Mouse (Mus musculus) adrenal gland (tissue): ENCODE results near the gene Armc3.

Experiments used
- intact Hi-C: fragments of 180-260 bp; cut with DNase I; formaldehyde crosslinking; loops from one replicate; pipeline ENCODE4 v1.15.1; 2025

Armc3 gene

DNA sequence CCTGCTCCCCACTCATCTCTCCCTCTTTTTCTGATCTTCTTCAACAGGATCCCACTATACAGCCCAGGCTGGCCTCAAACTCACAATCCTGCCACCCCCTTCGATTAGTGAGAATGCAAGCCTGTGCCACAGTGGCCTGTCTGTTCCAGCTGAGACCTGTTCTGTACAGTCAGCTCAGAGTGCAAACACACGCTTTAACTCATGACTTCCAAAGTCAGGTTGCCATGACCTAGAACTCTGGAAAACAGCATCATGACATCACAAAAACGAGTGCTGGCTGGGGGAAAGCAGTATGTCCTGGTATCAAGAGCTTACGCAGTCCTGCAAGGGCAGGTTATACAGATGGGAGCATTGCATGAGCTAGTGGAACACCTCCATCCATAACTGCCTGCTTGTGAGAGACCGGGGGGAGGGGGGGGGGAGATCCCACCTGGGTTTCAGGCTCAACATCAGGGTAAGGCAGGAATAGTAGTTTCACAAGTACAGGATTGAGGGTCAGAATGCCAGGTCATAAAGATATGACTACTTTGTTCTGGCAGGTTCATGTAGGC, 146.4 kb downstream of the Armc3 start:
- intact Hi-C loops: no loop called here

GRCm38 (mm10) chr2:19348454-19348853, 149.4 kb downstream of the Armc3 start:
- intact Hi-C loops: no loop called here

GRCm38 (mm10) chr2:19350167-19350566, 151.1 kb downstream of the Armc3 start:
- intact Hi-C loops: no loop called here

DNA sequence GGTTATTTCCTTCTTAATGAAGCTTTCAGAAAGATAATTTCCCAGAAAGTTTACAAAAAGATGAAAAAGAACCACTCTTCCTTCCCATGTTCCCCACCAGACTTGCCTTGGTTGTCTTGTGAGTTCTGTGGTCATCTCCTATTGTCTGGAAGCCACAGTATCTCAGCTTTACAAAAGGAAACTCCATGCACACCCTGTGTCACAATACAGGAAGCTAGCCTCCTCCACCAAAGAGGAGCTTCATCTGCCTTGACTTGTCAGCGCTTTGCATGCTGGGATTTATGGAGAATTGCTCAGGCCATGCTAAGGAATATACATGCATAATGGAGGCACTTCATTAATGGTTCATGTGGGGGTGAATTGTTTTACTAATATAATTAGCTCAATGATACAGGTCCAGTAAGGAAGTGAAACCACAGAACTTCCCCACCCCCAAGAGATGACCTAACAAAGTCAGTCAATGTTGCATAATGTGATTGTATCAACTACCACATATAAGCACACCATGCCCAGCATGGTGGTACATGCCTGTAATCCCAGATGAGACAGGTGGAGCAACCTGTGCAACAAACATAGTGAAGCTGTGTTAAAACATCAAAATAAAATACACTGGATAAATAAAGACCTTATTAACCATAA, 152.6 kb downstream of the Armc3 start:
- intact Hi-C loops: no loop called here

DNA sequence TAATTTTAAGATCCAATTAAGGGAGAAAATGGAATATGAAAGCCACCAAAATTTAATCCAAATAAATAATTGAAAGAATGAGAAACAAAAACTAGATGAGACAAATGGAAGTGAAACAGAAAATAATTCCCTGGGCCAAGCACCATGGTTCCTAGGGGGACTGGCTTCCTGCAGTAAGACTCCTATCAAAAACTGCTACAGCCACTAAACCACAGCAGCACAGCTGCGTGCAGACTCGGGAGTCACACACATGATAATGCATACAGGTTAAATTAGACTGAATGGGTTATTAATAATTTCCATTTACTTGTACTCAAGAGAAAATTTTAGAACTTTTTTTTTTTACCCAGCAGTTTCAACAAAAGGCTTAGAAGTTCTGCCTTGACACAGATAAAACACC, 154.1 kb downstream of the Armc3 start:
- intact Hi-C loops: no loop called here
